Mouse (Mus musculus): ENCODE measurements at regions not wholly inside any gene's neighbourhood (a gene's known extent, or its start where the extent isn't known, plus 50 kb on each side); places are given as distances from the start of the nearest gene placed in this dataset.

DNA sequence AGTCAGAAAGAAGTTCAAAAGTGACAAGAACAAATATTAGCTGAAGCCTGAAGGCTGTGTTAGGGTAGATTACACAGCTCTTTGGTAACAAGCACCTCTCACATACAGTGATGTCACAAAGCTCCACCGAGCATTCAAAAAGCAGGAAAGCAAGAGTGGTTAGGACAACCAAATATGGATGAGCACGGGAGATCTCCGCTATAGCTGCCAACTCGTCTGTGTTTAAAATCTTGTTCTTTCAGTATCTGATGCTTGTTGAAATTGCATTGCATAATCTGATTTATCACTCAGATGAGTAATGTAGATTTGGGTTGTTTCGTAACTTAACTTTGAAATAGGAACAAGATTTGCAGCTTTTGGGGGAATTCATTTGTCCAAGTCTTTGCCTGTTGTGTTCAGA is 652.8 kb downstream of the Bckdhb start:
- Histone ChIP-seq H3K27ac (no peak overlapping the region), H3K9me3 (no peaks in the 10 kb centered on the region), H3K4me2 (no peak overlapping the region), H3K4me1 (no peaks in the 10 kb centered on the region), H3K27me3 (no peaks in the 10 kb centered on the region), H3K4me3 (replicated peaks) (no peak overlapping the region), H3K9ac (no peak overlapping the region), H3K36me3 (replicated peaks) (no peaks in the 10 kb centered on the region)
- ATAC-seq (ENCODE audit: low FRiP score), result no peak
- 91% methylated on average over 5 of the region's 5 CpGs for WGBS

DNA sequence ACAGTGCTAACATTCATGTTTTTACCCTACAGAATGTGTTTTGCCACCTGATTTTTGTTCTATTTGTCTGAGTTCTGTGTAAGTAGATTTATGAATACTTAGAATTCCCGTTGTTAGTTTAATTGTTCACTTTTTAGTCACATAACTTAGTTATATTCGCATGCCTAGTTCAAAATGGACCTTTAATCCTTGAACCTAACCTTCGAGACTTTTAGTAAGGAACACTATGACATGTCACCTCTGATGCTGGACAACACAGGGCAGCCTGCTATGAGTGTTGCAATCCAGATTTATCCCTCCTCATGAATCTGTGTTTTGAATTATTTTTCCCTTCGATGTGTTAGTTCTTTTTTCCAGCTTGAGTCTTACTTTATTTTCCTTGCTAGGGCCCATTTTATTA is 662.8 kb downstream of the Bckdhb start:
- H3K9me3 ChIP-seq, result no peaks in the 10 kb centered on the region
- 75% methylated on average over 4 of the region's 4 CpGs for WGBS
- no peaks in the 10 kb centered on the region for H3K36me3 ChIP-seq (replicated peaks)
- H3K4me1 ChIP-seq, result no peaks in the 10 kb centered on the region
- ATAC-seq (ENCODE audit: low FRiP score), result no peak
- H3K4me3 ChIP-seq (replicated peaks), result no peak overlapping the region
- no peak overlapping the region for H3K27ac ChIP-seq
- H3K27me3 ChIP-seq, result no peaks in the 10 kb centered on the region
- H3K4me2 ChIP-seq, result no peak overlapping the region
- H3K9ac ChIP-seq, result no peak overlapping the region

DNA sequence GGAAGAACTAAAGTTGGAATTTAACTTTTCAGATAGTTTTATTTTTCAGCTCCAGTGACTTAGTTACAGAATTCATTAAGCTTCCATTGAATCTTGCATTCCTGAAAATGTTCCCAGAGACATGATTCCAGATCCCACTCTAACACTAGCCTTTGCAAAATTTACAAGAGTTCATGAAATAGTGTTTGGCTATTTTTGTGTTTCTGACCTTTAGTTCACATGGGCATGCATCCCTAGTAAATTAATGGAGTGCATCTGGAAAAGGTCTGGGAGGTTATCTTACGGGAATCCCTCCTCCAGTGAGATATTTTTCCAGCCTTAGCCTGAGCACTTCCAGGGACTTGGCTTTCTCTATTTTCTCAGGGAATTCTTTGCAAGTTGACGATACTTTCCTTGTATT is 669.8 kb downstream of the Bckdhb start:
- Histone ChIP-seq H3K4me3 (replicated peaks) (no peak overlapping the region), H3K9ac (no peak overlapping the region), H3K4me2 (no peak overlapping the region), H3K27me3 (no peaks in the 10 kb centered on the region), H3K36me3 (replicated peaks) (no peaks in the 10 kb centered on the region), H3K9me3 (no peaks in the 10 kb centered on the region), H3K27ac (no peak overlapping the region), H3K4me1 (no peaks in the 10 kb centered on the region)
- WGBS, result 86% methylated on average over 2 of the region's 2 CpGs
- no peak for ATAC-seq (ENCODE audit: low FRiP score)

All from forebrain, embryonic 12.5 days (tissue).